Mouse (Mus musculus) common myeloid progenitor, adult 5-6 weeks (primary cell): ENCODE measurements around the gene Mrpl38. TPM values are rescaled to one million over a fixed set of nuclear protein-coding genes. Genes with fewer than 3 reads are reported as not detected.
"Not testable (repeated sequence)": the region's sequence is repeated elsewhere in the genome, so short reads cannot be mapped to it uniquely, and the experiment has no call there.

Experiments used
- ATAC-seq: replicated peaks from 2 replicates; pipeline ENCODE4 v1.8.0; 2016; ENCODE audit warnings: low read depth, mild to moderate bottlenecking, moderate TSS enrichment, inconsistent platforms; ENCODE audit not compliant: poor library complexity, severe bottlenecking
- total RNA-seq: library from RNA; stranded (forward); fragments of 200-1000, 187-1606 nt; gene quantifications from 2 replicates; pipeline ENCODE4 v1.2.3, GENCODE M21; 2017

Gene Mrpl38
- total RNA-seq, 1 experiment from 2014 or later, result 38.7 TPM

- ATAC-seq, result no peak
Observed at GRCm38 (mm10) chr11:116098711-116099460, 39.8 kb downstream of the Mrpl38 start.

- ATAC-seq, result no peak
Observed at GRCm38 (mm10) chr11:116096213-116097108, 42.2 kb downstream of the Mrpl38 start.

- ATAC-seq, result no peak
Observed at GRCm38 (mm10) chr11:116095573-116095972, 43.1 kb downstream of the Mrpl38 start.

GRCm38 (mm10) chr11:116093771-116094565 is 44.7 kb downstream of the Mrpl38 start:
- peak; percentile 81 for ATAC-seq

GRCm38 (mm10) chr11:116092959-116093358 is 45.7 kb downstream of the Mrpl38 start:
- ATAC-seq, result not testable (repeated sequence)

- ATAC-seq, result no peak
Observed at GRCm38 (mm10) chr11:116091591-116091990, 47.1 kb downstream of the Mrpl38 start.

- no peak for ATAC-seq
Observed at GRCm38 (mm10) chr11:116089545-116089944, 49.1 kb downstream of the Mrpl38 start.

GRCm38 (mm10) chr11:116088741-116089394 is 49.8 kb downstream of the Mrpl38 start:
- ATAC-seq, result peak; percentile 14

GRCm38 (mm10) chr11:116088188-116088587 is 50.5 kb downstream of the Mrpl38 start:
- ATAC-seq, result no peak

GRCm38 (mm10) chr11:116087194-116088130 is 51.2 kb downstream of the Mrpl38 start:
- peak; percentile 62 for ATAC-seq

GRCm38 (mm10) chr11:116086258-116087193 is 52.1 kb downstream of the Mrpl38 start, which contains the start of gene Wbp2:
Wbp2 (minus strand) TSS chr11:116086995.
- ATAC-seq, result peak; percentile 92

- no peak for ATAC-seq
Observed at GRCm38 (mm10) chr11:116084166-116084565, 54.5 kb downstream of the Mrpl38 start.

GRCm38 (mm10) chr11:116083096-116083672 is 55.5 kb downstream of the Mrpl38 start:
- no peak for ATAC-seq
